Mouse (Mus musculus) adrenal gland, postnatal 4 days (tissue): ENCODE results near the gene Slc38a9. TPM values are rescaled to one million over a fixed set of nuclear protein-coding genes. Genes with fewer than 3 reads are reported as not detected.

ENCODE experiments used
- DNase-seq, 2 experiments: peaks; one replicate each; pipeline ENCODE4 v3.0.0; 2021 to 2022; ENCODE audit warnings: low spot score in 2 of 2, mixed read lengths in 2 of 2
- total RNA-seq, 2 experiments: library from RNA; stranded (reverse); gene quantifications; 2 replicates each; pipeline ENCODE4 v1.2.3; 2021

Gene Slc38a9
- total RNA-seq, 2 experiments from 2014 or later, result 36.8 to 38.6 TPM

- DNase-seq, result no peak
These were observed 83.7 kb downstream of the Slc38a9 start for GRCm38 (mm10) chr13:112744061-112744849.

- DNase-seq, result no peak
These were observed 85.6 kb downstream of the Slc38a9 start for GRCm38 (mm10) chr13:112745936-112746694.

- no peak for DNase-seq
These were observed 86.1 kb downstream of the Slc38a9 start for GRCm38 (mm10) chr13:112746695-112747055.

- DNase-seq, result no peak
These were observed 87.4 kb downstream of the Slc38a9 start for GRCm38 (mm10) chr13:112747808-112748430.

GRCm38 (mm10) chr13:112748808-112749510 lies 88.4 kb downstream of the Slc38a9 start:
- no peak for DNase-seq

- DNase-seq, result no peak
These were observed 89.3 kb downstream of the Slc38a9 start for GRCm38 (mm10) chr13:112749881-112750280.

GRCm38 (mm10) chr13:112751454-112752308 lies 91.1 kb downstream of the Slc38a9 start:
- DNase-seq, result no peak

- DNase-seq, result no peak
These were observed 91.9 kb downstream of the Slc38a9 start for GRCm38 (mm10) chr13:112752309-112752975.

- no peak for DNase-seq
These were observed 93.0 kb downstream of the Slc38a9 start for GRCm38 (mm10) chr13:112753522-112753921.

GRCm38 (mm10) chr13:112754871-112755270 lies 94.3 kb downstream of the Slc38a9 start:
- DNase-seq, result no peak

GRCm38 (mm10) chr13:112755507-112756010 lies 95.0 kb downstream of the Slc38a9 start:
- DNase-seq, result no peak

- DNase-seq, result no peak
These were observed 96.8 kb downstream of the Slc38a9 start for GRCm38 (mm10) chr13:112757395-112757794.

- no peak for DNase-seq
These were observed 98.1 kb downstream of the Slc38a9 start for GRCm38 (mm10) chr13:112758546-112759090.

- DNase-seq, result no peak
These were observed 98.8 kb downstream of the Slc38a9 start for GRCm38 (mm10) chr13:112759364-112759763.

GRCm38 (mm10) chr13:112759777-112760537 lies 99.4 kb downstream of the Slc38a9 start:
- DNase-seq, result no peak

GRCm38 (mm10) chr13:112760538-112760881 lies 100.0 kb downstream of the Slc38a9 start:
- DNase-seq, result no peak

GRCm38 (mm10) chr13:112761787-112762186 lies 101.2 kb downstream of the Slc38a9 start:
- DNase-seq, result no peak

GRCm38 (mm10) chr13:112762548-112762947 lies 102.0 kb downstream of the Slc38a9 start:
- DNase-seq, result no peak
